Mouse (Mus musculus) stomach, postnatal 0 days (tissue): ENCODE data around the gene Hoxa3.

Experiments used
- CTCF ChIP-seq: IDR thresholded peaks from 2 replicates; pipeline ENCODE4 v1.5.1; 2016; ENCODE audit warnings: antibody characterized with exemption, low read depth, mild to moderate bottlenecking, moderate library complexity
- EP300 ChIP-seq: optimal IDR thresholded peaks from 2 replicates; pipeline ENCODE3; 2016; ENCODE audit warnings: antibody characterized with exemption

GRCm38 (mm10) chr6:52215070-52215469 is 1.9 kb upstream of the Hoxa3 start:
- TF ChIP-seq CTCF = no peak
- TF ChIP-seq EP300 = no peak
